Mouse (Mus musculus) embryonic fibroblast, embryonic 13.5 days (primary cell): ENCODE data around the gene Plk1.

Source experiments
- CTCF ChIP-seq: IDR thresholded peaks from 2 replicates; pipeline ENCODE4 v1.5.1; 2011; ENCODE audit warnings: mild to moderate bottlenecking, control low read depth, low read length, moderate library complexity, borderline replicate concordance; ENCODE audit not compliant: insufficient read depth
- POLR2A ChIP-seq: IDR thresholded peaks from 2 replicates; pipeline ENCODE4 v1.6.1; 2011; ENCODE audit warnings: low read depth, mild to moderate bottlenecking, control low read depth, low read length, moderate library complexity

GRCm38 (mm10) chr7:122184569-122184968 lies 25.3 kb downstream of the Plk1 start:
- TF ChIP-seq CTCF, result no peak
- no peak for TF ChIP-seq POLR2A
